Mouse (Mus musculus): ENCODE data around the gene Sox14.

The Sox14 gene

GRCm38 (mm10) chr9:99850354-99850753 lies 25.6 kb downstream of the Sox14 start:
- no peak for DNase-seq (ENCODE audit: low read depth, low spot score)

GRCm38 (mm10) chr9:99848327-99848726 lies 27.6 kb downstream of the Sox14 start:
- DNase-seq (ENCODE audit: low read depth, low spot score), result no peak

GRCm38 (mm10) chr9:99846820-99847219 lies 29.1 kb downstream of the Sox14 start:
- peak; percentile 78 for DNase-seq (ENCODE audit: low read depth, low spot score)

- no peak for DNase-seq (ENCODE audit: low read depth, low spot score)
Measured at GRCm38 (mm10) chr9:99839367-99839766, 36.6 kb downstream of the Sox14 start.

- DNase-seq (ENCODE audit: low read depth, low spot score), result no peak
Measured at GRCm38 (mm10) chr9:99838877-99839276, 37.1 kb downstream of the Sox14 start.

GRCm38 (mm10) chr9:99836707-99837106 lies 39.3 kb downstream of the Sox14 start:
- DNase-seq (ENCODE audit: low read depth, low spot score), result no peak

- DNase-seq (ENCODE audit: low read depth, low spot score), result no peak
Measured at GRCm38 (mm10) chr9:99835624-99836430, 40.1 kb downstream of the Sox14 start.

Data from retina, postnatal 7 days (tissue).